Mouse (Mus musculus): Measurements from ENCODE around the gene Fn3k. TPM values are rescaled to one million over a fixed set of nuclear protein-coding genes. Genes with fewer than 3 reads are reported as not detected.

Fn3k gene
- total and polyA plus RNA-seq, 2 experiments = 13.4 to 17.1 TPM

DNA sequence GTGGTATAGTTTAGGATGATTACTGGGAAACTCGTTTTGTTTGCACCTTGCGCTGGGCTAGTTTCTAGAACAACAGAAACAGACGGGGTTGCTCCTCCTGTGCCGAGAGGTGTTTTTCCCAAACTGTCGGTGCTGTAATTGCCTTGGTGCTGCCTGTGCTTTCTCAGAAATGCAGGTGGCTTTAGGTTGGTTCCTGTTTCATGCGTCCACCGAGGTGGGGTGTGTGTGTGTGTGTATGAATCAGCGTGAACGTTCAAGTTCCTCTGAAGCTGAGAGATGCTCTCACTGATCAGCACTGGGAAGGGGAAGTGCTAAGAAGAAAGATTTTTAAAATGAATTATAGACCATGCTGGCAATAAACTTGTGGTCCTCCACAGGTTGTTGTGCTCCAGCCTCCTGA lies 51.2 kb downstream of the Fn3k start:
- Histone ChIP-seq H3K27me3 (ENCODE audit: control insufficient read depth, insufficient read depth, low read length) (no peaks in the 10 kb centered on the region), H3K9ac (ENCODE audit: low read depth, low read length) (no peak overlapping the region), H3K36me3 (ENCODE audit: control insufficient read depth, insufficient read depth, low read length) (no peaks in the 10 kb centered on the region), H3K79me2 (ENCODE audit: control insufficient read depth, insufficient read depth, low read length) (peaks cover 10% of the 10 kb centered on the region; the same call in 1 of the 2 replicates), H3K27ac (replicated peaks; ENCODE audit: insufficient read depth, low read depth, low read length) (no peak overlapping the region), H3K4me1 (ENCODE audit: control insufficient read depth, insufficient read depth, low read length) (0 out of 2 replicates have a peak, but pooled peaks cover 3% of the 10 kb centered on the region), H3K4me3 (ENCODE audit: insufficient read depth, low read depth, low read length) (no peak overlapping the region)
- WGBS = 90% methylated on average over 9 of the region's 9 CpGs
- DNase-seq (ENCODE audit: extremely low read depth, low read depth, low spot score) = no peak
- TF ChIP-seq POLR2A (IDR thresholded peaks at IDR 0.05; ENCODE audit: extremely low read depth, insufficient read depth, low read length) = no peak
- TF ChIP-seq CTCF (IDR thresholded peaks at IDR 0.05; ENCODE audit: low read depth, low read length) = no peak

DNA sequence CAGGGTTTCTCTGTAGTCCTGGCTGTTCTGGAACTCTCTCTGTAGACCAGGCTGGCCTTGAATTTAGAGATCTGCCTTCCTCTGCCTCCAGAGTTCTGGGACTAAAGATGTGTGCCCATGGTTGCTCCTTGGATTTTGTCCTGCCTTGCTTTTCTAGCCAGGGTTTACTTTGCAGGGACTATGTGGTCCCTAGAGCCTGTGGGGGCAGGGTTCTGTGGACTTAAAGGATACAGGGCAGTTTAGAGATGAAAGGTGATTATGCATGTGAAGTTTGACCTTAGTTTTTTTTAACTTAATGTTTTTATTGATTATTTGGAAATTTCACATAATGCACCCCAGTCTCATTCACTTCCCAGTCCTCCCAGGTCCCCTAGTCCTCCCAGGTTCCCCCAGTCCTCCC lies 55.9 kb downstream of the Fn3k start:
- Histone ChIP-seq H3K27ac (replicated peaks; ENCODE audit: insufficient read depth, low read depth, low read length) (no peak overlapping the region), H3K36me3 (ENCODE audit: control insufficient read depth, insufficient read depth, low read length) (no peaks in the 10 kb centered on the region), H3K79me2 (ENCODE audit: control insufficient read depth, insufficient read depth, low read length) (peaks cover 3% of the 10 kb centered on the region; the same call in 1 of the 2 replicates), H3K27me3 (ENCODE audit: control insufficient read depth, insufficient read depth, low read length) (no peaks in the 10 kb centered on the region), H3K9ac (ENCODE audit: low read depth, low read length) (no peak overlapping the region), H3K4me1 (ENCODE audit: control insufficient read depth, insufficient read depth, low read length) (0 out of 2 replicates have a peak, but pooled peaks cover 3% of the 10 kb centered on the region), H3K4me3 (ENCODE audit: insufficient read depth, low read depth, low read length) (no peak overlapping the region)
- DNase-seq (ENCODE audit: extremely low read depth, low read depth, low spot score) = peak; percentile 62
- TF ChIP-seq CTCF (IDR thresholded peaks at IDR 0.05; ENCODE audit: low read depth, low read length) (no peak), POLR2A (IDR thresholded peaks at IDR 0.05; ENCODE audit: extremely low read depth, insufficient read depth, low read length) (no peak)

Other genes with a start within 250 kb of the Fn3k start
- gene Hexdc, start 230.5 kb upstream of the Fn3k start, total RNA-seq (2014; rRNA removed) = 6.1 and 7.5 TPM in 2 replicates
- 7.4 and 11.6 TPM in 2 replicates for gene Hexdc, start 230.5 kb upstream of the Fn3k start, polyA plus RNA-seq (2012; rRNA removed)
- 5.4 and 7.9 TPM in 2 replicates for gene Ogfod3, start 230.2 kb upstream of the Fn3k start, total RNA-seq (2014; rRNA removed)
- gene Ogfod3, start 230.2 kb upstream of the Fn3k start, polyA plus RNA-seq (2012; rRNA removed) = 8.2 and 8.6 TPM in 2 replicates
- 8.0 TPM in 2 replicates for gene Cybc1, start 205.6 kb upstream of the Fn3k start, total RNA-seq (2014; rRNA removed)
- 8.2 and 10.9 TPM in 2 replicates for gene Cybc1, start 205.6 kb upstream of the Fn3k start, polyA plus RNA-seq (2012; rRNA removed)
- gene Narf, start 197.7 kb upstream of the Fn3k start, total RNA-seq (2014; rRNA removed) = 39.8 and 44.3 TPM in 2 replicates
- gene Narf, start 197.7 kb upstream of the Fn3k start, polyA plus RNA-seq (2012; rRNA removed) = 39.5 and 45.3 TPM in 2 replicates
- gene Foxk2, start 174.9 kb upstream of the Fn3k start, total RNA-seq (2014; rRNA removed) = 4.3 and 6.4 TPM in 2 replicates
- gene Foxk2, start 174.9 kb upstream of the Fn3k start, polyA plus RNA-seq (2012; rRNA removed) = 12.2 and 17.5 TPM in 2 replicates
- gene Wdr45b, start 80.5 kb upstream of the Fn3k start, total RNA-seq (2014; rRNA removed) = 27.6 and 30.0 TPM in 2 replicates
- 34.8 and 45.1 TPM in 2 replicates for gene Wdr45b, start 80.5 kb upstream of the Fn3k start, polyA plus RNA-seq (2012; rRNA removed)
- 0.67 and 0.74 TPM in 2 replicates for gene Rab40b, start 46.7 kb upstream of the Fn3k start, total RNA-seq (2014; rRNA removed)
- 0.57 and 0.87 TPM in 2 replicates for gene Rab40b, start 46.7 kb upstream of the Fn3k start, polyA plus RNA-seq (2012; rRNA removed)
- gene Fn3krp, start 13.5 kb upstream of the Fn3k start, total RNA-seq (2014; rRNA removed) = 10.4 and 12.7 TPM in 2 replicates
- gene Fn3krp, start 13.5 kb upstream of the Fn3k start, polyA plus RNA-seq (2012; rRNA removed) = 5.5 and 7.6 TPM in 2 replicates
- gene Tbcd, start 17.0 kb downstream of the Fn3k start, total RNA-seq (2014; rRNA removed) = 23.5 and 27.6 TPM in 2 replicates
- gene Tbcd, start 17.0 kb downstream of the Fn3k start, polyA plus RNA-seq (2012; rRNA removed) = 31.8 and 33.4 TPM in 2 replicates
- 1.0 and 2.8 TPM in 2 replicates for gene Zfp750, start 84.4 kb downstream of the Fn3k start, total RNA-seq (2014; rRNA removed)
- gene Zfp750, start 84.4 kb downstream of the Fn3k start, polyA plus RNA-seq (2012; rRNA removed) = 2.7 and 3.5 TPM in 2 replicates
- gene B3gntl1, start 238.2 kb downstream of the Fn3k start, total RNA-seq (2014; rRNA removed) = 2.2 and 2.7 TPM in 2 replicates
- gene B3gntl1, start 238.2 kb downstream of the Fn3k start, polyA plus RNA-seq (2012; rRNA removed) = 1.9 and 2.4 TPM in 2 replicates